Comparison of ENCODE assay signal across 7 mouse cellular contexts in the genomic region with DNA sequence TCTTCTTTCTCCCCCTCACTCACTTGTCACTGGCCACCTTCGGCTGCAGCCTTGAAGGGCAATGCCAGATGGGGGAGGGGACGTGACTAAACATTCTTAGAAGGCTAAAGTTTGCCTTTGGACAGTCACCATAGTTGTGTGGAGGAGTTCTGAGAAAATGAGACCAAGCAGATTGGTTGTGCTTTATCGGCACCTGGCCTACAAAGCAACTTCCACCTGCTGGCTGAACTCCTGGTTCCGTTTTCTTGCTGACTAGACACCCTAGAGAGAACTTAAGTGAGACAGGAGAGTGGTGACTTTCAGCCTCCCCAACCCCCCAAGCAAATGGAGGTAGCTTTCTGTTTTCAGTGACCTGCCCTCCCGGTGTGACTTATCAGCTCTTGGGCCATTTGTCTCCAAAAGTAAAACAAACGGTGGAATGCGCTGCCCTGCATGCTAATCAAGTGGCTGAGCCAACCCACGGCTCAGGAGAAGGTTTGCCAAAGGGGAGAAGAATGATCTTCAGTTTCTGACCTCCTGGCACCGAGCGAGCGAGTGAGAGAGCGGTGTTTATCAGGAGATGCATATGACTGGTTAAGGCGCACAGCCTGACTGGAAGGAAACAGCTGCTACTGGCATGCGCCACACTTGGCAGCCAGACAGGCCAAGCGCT. TPM values are rescaled to one million over a fixed set of nuclear protein-coding genes. Genes with fewer than 3 reads are reported as not detected.
A peak's percentile ranks its signal among the peaks of the same experiment; 100 is the strongest.
DNase-seq lines count a peak whose midpoint lies in the region; ATAC-seq and TF ChIP-seq lines count a peak whose summit lies in the region.

No protein-coding gene starts in this region.

- H3K36me3 ChIP-seq in intestine, postnatal 0 days (ENCODE audit: control insufficient read depth, insufficient read depth): no peaks in the 10 kb centered on the region
- H3K36me3 ChIP-seq in small intestine, adult 2 months (ENCODE audit: control insufficient read depth, insufficient read depth, low read length): no peaks in the 10 kb centered on the region

- DNase-seq in adrenal gland, adult 2 months: peak; percentile 64
- DNase-seq in embryo, embryonic 11.5 days (ENCODE audit: low read depth, low spot score): peak; percentile 27
- DNase-seq in gastrocnemius, postnatal 4 days (ENCODE audit: low spot score in 2 of 2): peak; percentile 27 to 78
- DNase-seq in left cerebral cortex, postnatal 36 days (ENCODE audit: low spot score in 2 of 2): peak; percentile 74 to 79

- no peak for TF ChIP-seq CTCF in intestine, postnatal 0 days (IDR thresholded peaks at IDR 0.05; ENCODE audit: low read depth)
- no peak for TF ChIP-seq CTCF in small intestine, adult 2 months (IDR thresholded peaks at IDR 0.05; ENCODE audit: extremely low read depth, insufficient read length, insufficient replicate concordance, low read depth, low read length)

- H3K4me3 ChIP-seq in intestine, postnatal 0 days (ENCODE audit: low read depth, low read length): peak overlapping the region; percentile 1; the same call in 1 of the 2 replicates
- H3K4me3 ChIP-seq in small intestine, adult 2 months (ENCODE audit: low read depth, low read length): peak overlapping the region; percentile 46

- no peaks in the 10 kb centered on the region for H3K9me3 ChIP-seq in intestine, postnatal 0 days (ENCODE audit: control insufficient read depth)

- H3K27me3 ChIP-seq in intestine, postnatal 0 days (replicated peaks; ENCODE audit: control insufficient read depth, insufficient read depth, low read length): no peaks in the 10 kb centered on the region
- no peaks in the 10 kb centered on the region for H3K27me3 ChIP-seq in small intestine, adult 2 months (ENCODE audit: control insufficient read depth, insufficient read depth, low read length)

- H3K4me1 ChIP-seq in intestine, postnatal 0 days (replicated peaks; ENCODE audit: control insufficient read depth, insufficient read depth, low read length): no peaks in the 10 kb centered on the region
- H3K4me1 ChIP-seq in small intestine, adult 2 months (ENCODE audit: control insufficient read depth, insufficient read depth, insufficient read length, low read length): peaks cover 6% of the 10 kb centered on the region

- ATAC-seq in intestine, postnatal 0 days: peak; percentile 53; the same call in 1 of the 2 replicates
- peak; percentile 95 for ATAC-seq in megakaryocyte-erythroid progenitor cell, adult 5-6 weeks (replicated peaks; ENCODE audit: low FRiP score, low TSS enrichment, poor library complexity, severe bottlenecking)

- intact Hi-C loops in left cerebral cortex, postnatal 36 days (cut with DNase I): no loop called here

- H3K4me2 ChIP-seq in intestine, postnatal 0 days (replicated peaks; ENCODE audit: low read depth): peak overlapping the region; percentile 42

- TF ChIP-seq POLR2A in small intestine, adult 2 months (IDR thresholded peaks at IDR 0.05; ENCODE audit: low read depth, low read length): no peak

- 5% methylated on average over 15 of the region's 15 CpGs for WGBS in intestine, postnatal 0 days
- 4% methylated on average over 15 of the region's 15 CpGs for WGBS in small intestine, adult 2 months

- H3K9ac ChIP-seq in intestine, postnatal 0 days (ENCODE audit: low read depth, low read length): no peak overlapping the region

- no peak overlapping the region for H3K27ac ChIP-seq in intestine, postnatal 0 days (ENCODE audit: low read depth, low read length)
- peak overlapping the region; percentile 66; the same call in 1 of the 2 replicates for H3K27ac ChIP-seq in small intestine, adult 2 months (ENCODE audit: insufficient read depth, low read depth, low read length)

RNA-seq across cellular contexts. Expression of a gene that starts 29.4 kb away (rescaled TPM):
- 10 to 100 TPM; 12.5 to 19.9 TPM for total RNA-seq in adrenal gland, adult 2 months (2021)
- 1.5 and 1.8 TPM in 2 replicates for polyA plus RNA-seq in adrenal gland, adult 2 months (2012; rRNA removed)
- 10 to 100 TPM; 35.3 to 38.4 TPM for total RNA-seq in gastrocnemius, postnatal 4 days (2021)
- polyA plus RNA-seq in intestine, postnatal 0 days (2015; fragmentation: Nextera tagmentation; extraction: Ambion mirVana): 5.1 and 7.4 TPM in 2 replicates
- 1 to 10 TPM; 9.0 to 9.9 TPM for total RNA-seq in left cerebral cortex, postnatal 36 days (2021)
- total RNA-seq in megakaryocyte-erythroid progenitor cell, adult 5-6 weeks (2014; fragmentation: Nextera tagmentation): not detected in 2 replicates
- not detected in 2 replicates for total RNA-seq in megakaryocyte-erythroid progenitor cell, adult 5-6 weeks (2017)
- 0.61 and 0.66 TPM in 2 replicates for polyA plus RNA-seq in small intestine, adult 2 months (2012; rRNA removed)

Comparison
In these comparisons a context has a peak if more than half of its experiments do, and no peak if none do; other contexts are left out.
1. RNA of a gene that starts 29.4 kb away (total RNA-seq): 35.3 to 38.4 TPM in gastrocnemius, postnatal 4 days, 12.5 to 19.9 TPM in adrenal gland, adult 2 months and 9.0 to 9.9 TPM in left cerebral cortex, postnatal 36 days; not detected in megakaryocyte-erythroid progenitor cell, adult 5-6 weeks; every median in the first group is over 4 times any median in the second.
2. Peak in every context shown above with its lines, with median percentiles within 50 percentile points of each other: DNase-seq.